Mouse (Mus musculus) heart, postnatal 0 days (tissue): ENCODE results near the gene Plekhg2.

Source experiments
- CTCF ChIP-seq: IDR thresholded peaks from 2 replicates; pipeline ENCODE4 v1.5.1; 2016; ENCODE audit warnings: antibody characterized with exemption, control low read depth, low read depth
- EP300 ChIP-seq: IDR thresholded peaks from 2 replicates; pipeline ENCODE4 v1.6.1; 2016; ENCODE audit warnings: antibody characterized with exemption, low read depth

GRCm38 (mm10) chr7:28378769-28379651, 6.6 kb upstream of the Plekhg2 start:
- TF ChIP-seq CTCF, result no peak
- no peak for TF ChIP-seq EP300
